Mouse (Mus musculus) heart, embryonic 16.5 days (tissue): Measurements from ENCODE around the gene Commd4. TPM values are rescaled to one million over a fixed set of nuclear protein-coding genes. Genes with fewer than 3 reads are reported as not detected.

Experiments used
- ATAC-seq: fragments of 200-750 bp; cut with Nextera tagmentation; replicated peaks from 2 replicates; pipeline ENCODE4 v1.8.0; 2017; ENCODE audit warnings: moderate number of reproducible peaks; ENCODE audit not compliant: insufficient read depth, low FRiP score; ENCODE audit errors: extremely low read depth
- H3K27ac ChIP-seq: fragments of 300-500 bp; sonication (generic); 2 replicates; pipeline ENCODE4 v1.5.1; 2014; ENCODE audit warnings: mild to moderate bottlenecking, low read length, control low read depth, moderate library complexity
- H3K27me3 ChIP-seq: fragments of 300-500 bp; sonication (generic); 2 replicates; pipeline ENCODE4 v1.6.1; 2014; ENCODE audit warnings: low read length, mixed read lengths; ENCODE audit not compliant: control insufficient read depth, insufficient read depth
- H3K36me3 ChIP-seq: fragments of 300-500 bp; sonication (generic); 2 replicates; pipeline ENCODE4 v1.6.1; 2014; ENCODE audit not compliant: control insufficient read depth, insufficient read depth
- H3K4me1 ChIP-seq: fragments of 300-500 bp; sonication (generic); 2 replicates; pipeline ENCODE4 v1.6.1; 2014; ENCODE audit warnings: low read length, mixed read lengths; ENCODE audit not compliant: control insufficient read depth, insufficient read depth
- H3K4me2 ChIP-seq: fragments of 300-500 bp; sonication (generic); 2 replicates; pipeline ENCODE4 v1.6.1; 2014; ENCODE audit warnings: low read depth, mild to moderate bottlenecking, control low read depth, low read length
- H3K4me3 ChIP-seq: fragments of 300-500 bp; sonication (generic); 2 replicates; pipeline ENCODE4 v1.5.1; 2014; ENCODE audit warnings: mild to moderate bottlenecking, control low read depth, low read length
- H3K9ac ChIP-seq: fragments of 300-500 bp; sonication (generic); 2 replicates; pipeline ENCODE4 v1.6.1; 2014; ENCODE audit warnings: low read length, control low read depth
- H3K9me3 ChIP-seq: fragments of 300-500 bp; sonication (generic); replicated peaks from 2 replicates; pipeline ENCODE4 v1.6.1; 2016; ENCODE audit warnings: low read length; ENCODE audit not compliant: control insufficient read depth
- WGBS: fragments of 180-500 bp; shearing (Covaris S2); extraction: QIAGEN DNeasy Blood & Tissue Kit; methylation state at CpG from one replicate; pipeline ENCODE4 v1.1.7; 2014; 5-methylcytosine and 5-hydroxymethylcytosine counted together
- polyA plus RNA-seq: library from polyadenylated mRNA; unstranded; fragments of >200 nt; fragmentation: Nextera tagmentation; extraction: Ambion mirVana; gene quantifications from 2 replicates; pipeline ENCODE4 v1.2.1, GENCODE M21; 2015

Gene Commd4
- polyA plus RNA-seq, 1 experiment from 2014 or later: 70.7 TPM

GRCm38 (mm10) chr9:57162496-57162895 is 4.4 kb upstream of the Commd4 start:
- 3% methylated on average over 3 of the region's 3 CpGs for WGBS
- peaks cover 4% of the 10 kb centered on the region for H3K4me1 ChIP-seq
- no peak for ATAC-seq

DNA sequence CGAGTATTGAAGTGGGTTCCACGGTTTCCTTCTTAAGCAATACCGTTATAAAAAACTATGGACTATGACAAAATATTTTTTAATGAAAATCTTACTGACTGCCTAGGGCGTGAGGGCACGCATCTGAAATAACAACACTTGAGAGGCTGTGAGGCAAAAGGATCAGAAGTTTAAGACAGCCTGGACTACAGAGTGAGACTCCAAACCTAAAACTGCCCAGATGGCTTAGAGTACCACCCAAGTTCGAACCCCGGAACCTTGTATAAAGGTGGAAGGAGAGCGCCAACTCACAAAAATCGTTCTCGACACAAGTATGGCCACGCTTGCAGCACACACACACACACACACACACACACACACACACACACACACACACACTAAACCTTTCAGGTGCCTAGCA is 375 bp upstream of the Commd4 start:
- Histone ChIP-seq H3K4me3 (peak overlapping the region; percentile 89), H3K27me3 (no peaks in the 10 kb centered on the region), H3K27ac (no peak overlapping the region), H3K4me2 (peak overlapping the region; percentile 98), H3K9me3 (no peaks in the 10 kb centered on the region), H3K4me1 (peaks cover 7% of the 10 kb centered on the region), H3K9ac (peak overlapping the region; percentile 83), H3K36me3 (peaks cover 5% of the 10 kb centered on the region; the same call in 1 of the 2 replicates)
- ATAC-seq: no peak
- 37% methylated on average over 11 of the region's 11 CpGs for WGBS

More at GRCm38 (mm10) chr9:57162496-57162895, 4.4 kb upstream of the Commd4 start:
- Histone ChIP-seq H3K36me3 (no peaks in the 10 kb centered on the region), H3K27me3 (no peaks in the 10 kb centered on the region), H3K9me3 (no peaks in the 10 kb centered on the region), H3K27ac (no peak overlapping the region), H3K9ac (no peak overlapping the region), H3K4me3 (no peak overlapping the region), H3K4me2 (no peak overlapping the region)

- no peaks in the 10 kb centered on the region for H3K9me3 ChIP-seq
- H3K4me3 ChIP-seq: peak overlapping the region; percentile 89
- peak overlapping the region; percentile 83 for H3K9ac ChIP-seq
- 23% methylated on average over 13 of the region's 13 CpGs for WGBS
- H3K4me2 ChIP-seq: peak overlapping the region; percentile 98
- peaks cover 7% of the 10 kb centered on the region for H3K4me1 ChIP-seq
- H3K27ac ChIP-seq: no peak overlapping the region
- peaks cover 5% of the 10 kb centered on the region; the same call in 1 of the 2 replicates for H3K36me3 ChIP-seq
- no peaks in the 10 kb centered on the region for H3K27me3 ChIP-seq
- ATAC-seq: no peak
Measured at GRCm38 (mm10) chr9:57157499-57157898, 632 bp downstream of the Commd4 start.

DNA sequence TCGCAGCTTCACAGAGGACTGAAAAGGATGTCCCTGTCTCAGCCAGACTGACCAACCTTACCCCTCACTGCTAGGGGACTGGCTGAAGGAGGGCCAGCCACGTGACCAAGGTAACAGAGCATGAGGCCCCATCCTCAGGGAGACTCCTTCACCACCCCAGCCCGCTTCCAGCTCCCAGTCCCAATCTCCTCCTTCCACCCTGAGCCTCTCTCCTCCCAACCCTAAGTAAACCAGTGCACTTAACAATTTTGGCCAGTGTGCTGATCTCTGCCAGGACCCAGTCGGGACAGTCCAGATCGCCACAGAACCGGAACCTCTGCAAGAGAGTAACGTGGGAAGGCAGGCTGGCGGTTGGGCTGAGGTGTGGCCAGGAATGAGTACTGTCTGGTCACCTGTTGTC is 1.3 kb downstream of the Commd4 start:
- Histone ChIP-seq H3K4me1 (peaks cover 7% of the 10 kb centered on the region), H3K36me3 (peaks cover 5% of the 10 kb centered on the region; the same call in 1 of the 2 replicates), H3K27me3 (no peaks in the 10 kb centered on the region), H3K27ac (no peak overlapping the region), H3K4me2 (no peak overlapping the region), H3K9ac (no peak overlapping the region), H3K4me3 (no peak overlapping the region), H3K9me3 (no peaks in the 10 kb centered on the region)
- no peak for ATAC-seq
- WGBS: 80% methylated on average over 8 of the region's 8 CpGs

- no peak overlapping the region for H3K4me3 ChIP-seq
- ATAC-seq: no peak
- no peaks in the 10 kb centered on the region for H3K9me3 ChIP-seq
- peaks cover 7% of the 10 kb centered on the region for H3K4me1 ChIP-seq
- no peak overlapping the region for H3K9ac ChIP-seq
- H3K27me3 ChIP-seq: no peaks in the 10 kb centered on the region
- 86% methylated on average over 7 of the region's 7 CpGs for WGBS
- H3K4me2 ChIP-seq: no peak overlapping the region
- peaks cover 5% of the 10 kb centered on the region; the same call in 1 of the 2 replicates for H3K36me3 ChIP-seq
- no peak overlapping the region for H3K27ac ChIP-seq
Measured at GRCm38 (mm10) chr9:57156383-57156782, 1.7 kb downstream of the Commd4 start.

GRCm38 (mm10) chr9:57152331-57152730 is 5.8 kb downstream of the Commd4 start:
- Histone ChIP-seq H3K4me3 (no peak overlapping the region), H3K9me3 (no peaks in the 10 kb centered on the region), H3K4me1 (peaks cover 7% of the 10 kb centered on the region), H3K27ac (no peak overlapping the region), H3K4me2 (no peak overlapping the region), H3K36me3 (peaks cover 5% of the 10 kb centered on the region; the same call in 1 of the 2 replicates), H3K9ac (no peak overlapping the region), H3K27me3 (no peaks in the 10 kb centered on the region)
- no peak for ATAC-seq
- WGBS: 48% methylated on average over 6 of the region's 6 CpGs

- peaks cover under 1% of the 10 kb centered on the region; the same call in 1 of the 2 replicates for H3K36me3 ChIP-seq
- H3K9ac ChIP-seq: no peak overlapping the region
- no peak overlapping the region for H3K27ac ChIP-seq
- H3K27me3 ChIP-seq: no peaks in the 10 kb centered on the region
- ATAC-seq: no peak
- no peaks in the 10 kb centered on the region for H3K9me3 ChIP-seq
- WGBS: 72% methylated on average over 5 of the region's 5 CpGs
- no peak overlapping the region for H3K4me2 ChIP-seq
- H3K4me3 ChIP-seq: no peak overlapping the region
- H3K4me1 ChIP-seq: peaks cover 10% of the 10 kb centered on the region
Measured at GRCm38 (mm10) chr9:57150192-57150591, 7.9 kb downstream of the Commd4 start.

DNA sequence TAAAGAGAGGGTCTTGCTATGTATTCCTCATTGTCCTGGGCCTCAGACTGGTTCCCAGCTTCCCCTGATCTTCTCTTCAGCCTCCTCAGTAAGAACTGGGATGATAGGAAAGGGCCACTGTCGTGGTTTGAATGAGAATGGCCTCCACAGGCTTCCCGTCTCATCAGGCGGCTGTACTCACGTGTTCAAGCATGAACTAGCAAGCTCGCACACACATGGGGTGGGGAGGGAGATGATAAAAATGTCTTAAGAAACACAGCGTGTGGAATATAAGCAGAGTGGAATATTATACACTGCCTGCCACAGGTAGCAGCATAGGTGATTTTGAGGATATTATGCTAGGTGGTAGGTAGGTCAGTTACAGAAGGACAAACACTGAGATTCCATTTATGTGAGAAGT is 9.1 kb downstream of the Commd4 start:
- Histone ChIP-seq H3K4me2 (peak overlapping the region; percentile 72), H3K27me3 (no peaks in the 10 kb centered on the region), H3K4me1 (peaks cover 10% of the 10 kb centered on the region), H3K27ac (no peak overlapping the region), H3K4me3 (no peak overlapping the region), H3K9me3 (no peaks in the 10 kb centered on the region), H3K36me3 (no peaks in the 10 kb centered on the region), H3K9ac (no peak overlapping the region; the same call in 1 of the 2 replicates)
- 72% methylated on average over 6 of the region's 6 CpGs for WGBS
- ATAC-seq: no peak

- WGBS: 1% methylated on average over 27 of the region's 27 CpGs
- peaks cover 10% of the 10 kb centered on the region for H3K4me1 ChIP-seq
- H3K27ac ChIP-seq: peak within 1 kb of the TSS; percentile 91
- peak; percentile 90 for ATAC-seq
- H3K9ac ChIP-seq: peak within 1 kb of the TSS; percentile 81
- peak within 1 kb of the TSS; percentile 72 for H3K4me2 ChIP-seq
- no peaks in the 10 kb centered on the region for H3K9me3 ChIP-seq
- H3K4me3 ChIP-seq: peak within 1 kb of the TSS; percentile 60
- no peaks in the 10 kb centered on the region for H3K36me3 ChIP-seq
- no peaks in the 10 kb centered on the region for H3K27me3 ChIP-seq
Measured at GRCm38 (mm10) chr9:57148144-57148878, 9.8 kb downstream of the Commd4 start, which contains the start of gene Neil1. Neil1 (minus strand) TSS chr9:57148305.
